Mouse (Mus musculus) thymus, postnatal 14 days (tissue): ENCODE data around the gene Slc22a21.
"Not testable (repeated sequence)": the region's sequence is repeated elsewhere in the genome, so short reads cannot be mapped to it uniquely, and the experiment has no call there.

Source experiments
- DNase-seq: peaks from one replicate; pipeline ENCODE4 v3.0.0; 2021

Gene Slc22a21

DNA sequence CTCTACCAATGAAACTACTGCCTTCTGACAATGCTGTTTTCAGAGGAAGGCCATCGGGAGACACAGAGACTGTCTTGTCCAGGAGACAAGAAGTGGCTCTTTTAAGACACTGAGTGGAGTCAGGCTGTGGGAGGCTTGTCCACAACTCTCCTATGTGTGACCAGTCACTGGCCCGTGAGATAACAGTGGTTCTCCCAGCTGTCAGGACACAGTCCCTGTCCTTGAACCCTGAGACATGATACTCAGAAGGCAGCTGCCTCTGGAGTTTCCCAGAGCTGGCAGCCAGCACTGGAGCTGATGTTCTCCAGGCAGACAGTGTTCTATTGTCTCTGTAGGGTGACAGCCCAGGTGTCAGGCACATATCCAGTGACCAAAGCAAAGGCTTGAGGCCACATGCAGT is 17.5 kb upstream of the Slc22a21 start:
- DNase-seq = no peak

DNA sequence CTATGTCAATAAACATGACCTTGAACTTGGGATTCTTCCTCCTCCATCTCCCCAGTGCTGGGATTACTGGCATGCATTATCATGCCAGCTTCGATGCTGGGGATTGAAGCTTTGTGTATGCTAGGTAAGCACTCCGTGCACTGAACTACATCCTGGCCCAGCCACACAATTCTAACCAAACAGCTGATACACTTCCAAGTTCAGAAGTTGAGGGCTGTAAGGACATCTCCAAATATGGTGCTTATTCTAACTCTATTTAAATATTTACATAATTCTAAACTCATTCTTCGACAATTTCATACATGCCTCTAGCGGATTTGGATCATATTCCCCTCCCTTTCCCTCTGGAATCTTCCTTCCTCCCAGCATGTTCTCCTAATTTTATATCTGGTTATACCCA is 12.1 kb upstream of the Slc22a21 start:
- DNase-seq = no peak

DNA sequence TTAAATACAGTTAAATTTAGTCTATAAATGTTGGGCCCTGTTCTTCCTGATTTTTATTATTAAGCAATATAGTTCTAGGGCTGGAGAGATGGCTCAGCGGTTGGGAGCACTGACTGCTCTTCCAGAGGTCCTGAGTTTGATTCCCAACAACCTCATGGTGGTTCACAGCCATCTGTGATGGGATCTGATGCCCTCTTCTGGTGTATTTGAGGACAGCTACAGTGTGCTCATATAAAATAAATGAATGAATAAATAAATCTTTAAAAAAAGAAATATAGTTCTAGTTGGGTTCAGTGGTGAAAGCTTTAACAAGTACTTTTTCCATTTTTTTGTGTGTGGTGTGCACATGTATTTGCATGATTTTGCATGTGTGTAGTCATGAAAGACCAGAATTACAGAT is 9.1 kb upstream of the Slc22a21 start:
- no peak for DNase-seq

DNA sequence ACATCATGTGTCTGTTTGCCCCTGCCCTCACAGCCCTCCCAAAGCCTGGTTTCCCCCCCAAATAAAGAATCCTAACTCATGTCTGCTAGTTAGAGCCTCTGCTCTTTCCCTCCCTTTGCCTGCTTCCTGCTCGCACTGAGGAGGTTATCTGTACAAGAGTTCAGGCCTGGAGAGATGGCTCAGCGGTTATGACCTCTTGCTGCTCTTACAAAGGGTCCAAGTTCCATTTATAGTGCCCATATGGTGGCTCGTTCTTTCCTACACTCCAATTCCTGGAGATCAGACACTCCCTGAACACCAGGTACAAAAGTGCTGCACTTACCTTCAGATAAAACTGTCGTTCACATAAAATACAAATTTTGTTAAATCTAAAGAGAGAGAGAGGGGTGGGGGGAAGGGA is 7.9 kb upstream of the Slc22a21 start:
- DNase-seq = no peak

DNA sequence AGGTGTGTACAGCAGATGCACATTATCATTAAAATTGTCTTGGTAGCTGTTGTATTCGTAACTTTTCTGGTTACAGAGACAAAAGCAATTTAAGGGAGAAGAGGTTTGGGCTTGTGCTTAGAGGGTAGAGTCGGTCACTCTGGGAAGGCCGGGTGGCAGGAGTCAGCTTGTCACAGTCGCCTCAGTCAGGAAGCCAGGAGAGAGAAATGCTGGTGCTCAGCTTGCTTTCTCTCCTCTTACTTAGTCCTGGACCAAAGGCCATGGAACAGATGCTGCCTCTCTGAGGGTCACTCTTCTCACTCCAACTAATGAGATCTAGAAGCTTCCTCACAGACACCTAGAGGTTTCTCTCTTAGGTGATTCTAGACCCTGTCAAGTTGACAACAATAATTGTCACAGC is 1.3 kb upstream of the Slc22a21 start:
- DNase-seq = no peak

DNA sequence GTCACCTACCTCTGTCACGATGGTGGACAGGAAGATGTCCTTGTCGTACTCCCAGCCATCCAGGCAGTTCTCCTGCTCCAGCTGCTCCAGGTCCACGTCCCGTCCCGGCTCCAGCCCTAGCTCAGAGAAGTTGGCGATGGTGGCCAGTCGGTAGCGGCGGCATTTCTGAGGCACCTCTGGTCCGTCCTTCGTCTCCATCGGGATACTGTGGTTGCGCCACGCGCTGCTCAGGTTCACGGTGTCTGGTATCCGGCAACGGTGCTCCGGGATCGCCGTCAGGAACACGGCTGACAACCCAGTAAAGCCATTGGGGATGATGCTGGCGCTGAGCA is 710 bp downstream of the Slc22a21 start:
- DNase-seq = not testable (repeated sequence)

DNA sequence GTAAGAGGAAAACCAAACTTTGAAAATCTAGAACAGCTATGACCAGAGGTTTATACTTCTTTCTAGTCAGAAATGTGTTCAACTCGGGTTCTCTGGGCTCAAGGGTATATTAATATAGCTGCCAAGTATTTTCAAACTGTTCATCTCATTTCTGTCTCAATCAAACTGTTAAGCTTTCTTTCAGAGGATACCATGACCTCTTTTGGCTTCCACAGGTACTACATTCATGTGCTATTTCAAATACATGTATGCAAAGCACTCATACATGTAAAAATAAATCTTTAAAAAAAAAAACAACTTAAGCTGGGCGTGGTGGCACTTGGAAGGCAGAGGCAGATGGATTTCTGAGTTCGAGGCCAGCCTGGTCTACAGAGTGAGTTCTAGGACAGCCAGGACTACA is 2.5 kb downstream of the Slc22a21 start:
- DNase-seq = no peak

DNA sequence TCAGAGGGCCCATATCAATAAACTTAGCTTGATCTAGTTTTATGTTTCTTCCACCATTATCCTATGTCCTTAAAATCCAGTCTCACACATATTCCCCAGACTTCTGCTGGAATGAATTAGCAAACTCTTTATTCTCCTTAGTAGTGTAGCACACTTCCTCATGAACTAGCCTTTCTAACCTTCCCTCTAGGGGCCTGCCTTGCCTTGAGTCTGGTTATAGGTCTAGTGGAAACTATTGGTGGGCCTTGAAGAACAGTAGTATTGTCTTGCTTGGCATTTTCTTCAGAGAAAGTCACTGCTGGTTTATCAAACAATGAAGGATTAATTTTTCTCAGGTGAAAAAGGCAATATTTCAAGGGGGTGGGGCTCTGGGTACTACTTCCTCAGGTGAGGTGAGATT is 4.6 kb downstream of the Slc22a21 start:
- no peak for DNase-seq

DNA sequence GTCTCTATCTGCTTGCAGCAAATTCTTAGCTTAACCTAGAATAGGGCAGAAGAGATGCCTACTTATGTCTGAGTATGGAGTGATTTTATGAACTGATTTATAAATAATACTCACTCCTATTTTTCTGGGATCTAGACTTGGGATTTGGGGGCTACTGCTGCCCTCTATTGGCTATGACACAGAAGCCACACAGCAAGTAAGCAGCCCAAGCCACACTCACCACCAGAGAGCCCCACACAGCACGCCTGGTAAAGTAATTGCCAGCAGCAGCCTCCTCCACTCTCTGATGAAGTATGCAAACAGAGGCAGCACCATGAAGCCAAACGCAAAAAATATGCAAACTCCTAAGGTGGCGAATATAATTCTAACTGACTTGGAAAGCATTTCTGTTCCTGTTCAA is 21.1 kb downstream of the Slc22a21 start:
- no peak for DNase-seq

DNA sequence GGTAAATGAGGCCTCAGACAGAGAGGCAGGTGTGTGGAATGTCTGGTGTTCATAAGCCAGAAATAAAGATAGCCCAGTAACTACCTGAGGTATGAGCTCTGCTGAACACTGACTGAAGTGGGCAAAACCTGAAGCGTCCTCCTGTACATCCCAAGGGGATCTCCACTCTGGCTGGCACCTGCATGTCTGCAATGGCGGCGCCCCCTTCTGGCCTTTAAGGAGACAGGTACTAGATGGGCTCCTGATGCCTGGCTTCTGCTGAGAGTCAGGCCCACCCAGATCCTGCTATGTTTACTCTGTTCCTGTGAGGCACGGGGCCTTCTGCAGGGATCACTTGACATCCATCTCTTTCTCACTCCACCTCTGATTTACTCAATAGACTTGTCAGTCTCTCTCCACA is 22.0 kb downstream of the Slc22a21 start:
- DNase-seq = peak; percentile 57

DNA sequence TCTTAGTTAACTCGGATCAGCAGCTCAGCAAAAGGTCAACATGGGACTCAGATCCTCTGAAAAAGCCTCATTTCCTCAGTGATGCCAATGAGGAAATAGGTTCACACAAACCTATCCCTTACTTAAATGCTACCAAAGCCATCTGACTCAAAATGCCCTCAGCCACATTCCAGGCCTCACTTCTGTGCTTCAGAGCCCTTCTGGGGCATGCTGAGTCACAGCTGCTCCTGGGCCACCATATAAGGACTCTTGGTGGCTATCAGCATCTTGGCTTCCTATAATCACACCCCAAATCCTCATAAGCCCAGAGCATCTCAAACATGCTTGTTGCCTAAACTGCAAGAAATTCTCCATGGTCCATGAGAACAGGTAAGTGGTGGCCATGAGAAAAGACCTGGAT is 23.5 kb downstream of the Slc22a21 start:
- DNase-seq = no peak

DNA sequence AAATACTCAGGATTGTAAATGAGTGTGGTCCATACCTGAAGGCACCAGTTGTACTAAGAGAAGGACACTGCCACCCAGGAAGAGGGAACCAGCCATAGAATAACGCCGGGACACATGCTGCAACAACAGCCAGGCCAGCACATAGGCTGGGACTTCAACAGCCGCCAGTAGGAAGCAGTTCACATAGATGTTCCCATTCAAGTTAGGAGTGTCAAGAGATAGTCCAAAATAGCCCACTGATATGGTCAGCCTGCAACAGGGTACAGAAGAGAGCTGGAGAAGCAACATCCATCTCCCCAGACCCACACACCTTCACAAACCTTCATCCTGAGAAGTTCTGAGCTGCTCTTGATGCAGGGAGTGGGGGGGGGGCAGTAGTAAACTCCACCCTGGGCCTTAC is 25.5 kb downstream of the Slc22a21 start:
- DNase-seq = no peak

DNA sequence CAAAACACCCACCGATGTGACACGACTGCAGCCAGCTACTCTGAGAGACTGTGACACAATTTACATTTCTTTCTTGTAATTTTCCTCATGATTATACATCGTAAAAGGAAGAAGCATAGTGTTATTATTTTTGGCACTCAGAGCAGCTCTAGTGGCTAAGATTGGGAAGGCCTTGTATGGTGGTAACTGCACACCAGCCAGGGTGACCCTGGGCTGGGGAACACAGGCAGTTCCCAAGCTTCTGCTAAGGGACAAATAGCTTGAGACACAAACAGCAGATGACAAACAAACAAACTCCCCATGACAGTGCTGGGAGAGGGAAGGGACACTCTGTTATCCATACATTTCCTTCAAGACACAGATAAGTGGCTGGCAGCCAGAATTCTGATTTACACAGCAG is 30.0 kb downstream of the Slc22a21 start:
- not testable (repeated sequence) for DNase-seq

DNA sequence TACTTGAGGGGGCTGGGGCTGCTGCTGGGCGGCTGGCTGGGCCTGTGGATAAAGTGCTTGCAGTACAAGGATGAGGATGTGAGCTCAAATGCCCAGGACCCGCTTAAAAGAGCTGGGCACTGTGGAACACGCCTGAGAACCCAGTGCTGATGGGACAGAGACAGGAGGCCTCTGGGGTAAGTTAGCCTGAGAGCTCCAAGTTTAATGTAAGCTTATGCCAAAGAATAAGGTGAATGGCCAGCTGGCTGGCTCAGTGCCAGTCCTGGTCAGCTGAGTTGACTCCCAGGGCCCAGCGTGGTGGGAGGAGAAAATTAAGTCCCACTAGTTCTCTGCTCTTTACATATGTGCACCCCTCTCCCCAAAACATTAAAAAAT is 48.2 kb downstream of the Slc22a21 start:
- DNase-seq = not testable (repeated sequence)

DNA sequence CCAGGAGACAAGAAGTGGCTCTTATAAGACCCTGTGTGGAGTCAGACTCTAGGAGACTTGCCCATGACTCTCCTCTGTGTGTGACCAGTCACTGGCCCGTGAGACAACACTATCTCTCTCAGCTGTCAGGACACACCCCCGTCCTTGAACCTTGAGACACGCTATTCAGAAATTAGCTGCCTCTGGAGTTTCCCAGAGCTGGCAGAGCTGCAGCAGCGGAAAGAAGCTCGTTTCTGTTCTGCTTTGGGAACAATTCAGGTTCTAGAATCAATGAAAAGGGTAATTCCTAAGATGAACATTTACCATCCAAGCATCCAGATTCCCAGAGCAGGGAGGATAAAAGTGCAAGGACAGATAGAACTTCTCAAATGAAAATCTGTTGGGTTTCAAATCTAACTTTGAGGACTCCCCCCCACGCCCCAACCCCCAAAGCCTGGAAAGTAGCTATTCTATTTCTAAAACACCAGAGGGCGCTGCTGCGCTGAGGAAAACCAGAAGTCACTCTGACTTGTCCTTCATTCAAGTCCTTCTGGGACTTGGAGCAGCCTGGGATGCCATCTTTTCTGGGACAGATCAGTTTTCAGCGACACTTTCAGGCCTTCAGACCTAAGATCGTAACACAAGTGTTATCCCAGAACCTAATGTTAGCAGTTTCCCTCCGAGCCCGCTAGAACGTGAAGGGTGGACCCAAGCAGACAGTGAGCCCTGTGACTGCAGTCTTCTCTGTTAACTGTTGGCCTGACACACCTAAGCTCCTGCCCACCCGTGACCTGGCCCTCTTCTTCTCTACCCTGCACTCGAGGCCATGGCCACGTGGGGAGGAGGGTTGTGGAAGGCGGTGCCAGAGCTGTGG is 48.8 kb downstream of the Slc22a21 start:
- DNase-seq = peak; percentile 46

DNA sequence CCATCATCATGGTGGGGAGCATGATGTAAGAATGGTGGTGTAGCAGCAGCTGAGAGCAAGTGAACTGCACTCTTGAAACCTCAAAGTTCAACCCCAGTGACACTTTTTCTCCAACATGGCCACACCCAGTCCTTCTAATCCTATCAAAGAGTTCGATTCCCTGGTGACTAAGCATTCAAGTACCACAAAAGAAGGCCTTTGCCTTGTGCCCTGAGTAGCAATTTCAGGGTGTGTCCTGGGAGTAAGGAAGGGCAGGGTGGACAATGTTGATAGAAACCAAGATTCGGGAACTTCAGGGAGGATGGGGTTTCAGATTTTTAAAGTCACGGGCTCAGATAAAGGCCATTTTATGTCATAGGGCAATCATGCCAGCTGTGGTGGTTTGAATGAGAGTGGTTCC is 50.4 kb downstream of the Slc22a21 start:
- no peak for DNase-seq

DNA sequence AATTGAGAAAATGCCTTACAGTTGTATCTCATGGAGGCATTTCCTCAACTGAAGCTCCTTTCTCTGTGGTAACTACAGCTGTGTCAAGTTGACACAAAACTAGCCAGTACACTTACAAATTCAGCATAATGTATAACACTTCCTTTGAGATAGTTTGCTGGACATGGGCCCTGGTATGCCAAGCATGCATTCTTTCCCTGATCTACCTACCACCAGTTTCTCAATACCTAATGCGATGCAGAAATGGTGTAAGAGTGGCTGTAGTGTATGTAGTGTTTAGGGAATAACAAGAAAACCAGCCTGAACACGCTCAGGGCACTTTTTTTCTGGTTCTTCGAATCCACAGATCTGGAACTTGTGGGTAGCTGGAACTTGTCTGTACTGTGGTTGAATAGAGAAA is 51.5 kb downstream of the Slc22a21 start:
- no peak for DNase-seq

DNA sequence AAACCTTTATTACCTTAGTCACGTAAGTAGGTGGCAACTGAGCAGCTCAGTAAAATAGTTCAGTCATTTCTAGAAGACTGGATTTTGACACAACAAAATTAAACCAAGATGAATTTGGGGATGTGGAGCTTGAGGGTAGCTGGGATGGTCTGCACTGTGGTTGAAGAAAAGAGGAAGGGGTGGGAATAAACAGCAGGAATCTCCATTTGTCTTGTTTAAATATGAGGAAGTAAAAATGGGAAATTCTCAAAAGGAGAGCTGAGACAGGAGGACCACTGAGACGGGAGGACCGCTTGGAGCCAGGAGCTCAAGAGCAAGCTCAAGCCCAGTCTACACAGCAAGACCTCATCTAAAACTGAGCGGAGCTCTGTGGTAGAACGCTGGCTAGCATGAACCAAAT is 53.8 kb downstream of the Slc22a21 start:
- DNase-seq = no peak

DNA sequence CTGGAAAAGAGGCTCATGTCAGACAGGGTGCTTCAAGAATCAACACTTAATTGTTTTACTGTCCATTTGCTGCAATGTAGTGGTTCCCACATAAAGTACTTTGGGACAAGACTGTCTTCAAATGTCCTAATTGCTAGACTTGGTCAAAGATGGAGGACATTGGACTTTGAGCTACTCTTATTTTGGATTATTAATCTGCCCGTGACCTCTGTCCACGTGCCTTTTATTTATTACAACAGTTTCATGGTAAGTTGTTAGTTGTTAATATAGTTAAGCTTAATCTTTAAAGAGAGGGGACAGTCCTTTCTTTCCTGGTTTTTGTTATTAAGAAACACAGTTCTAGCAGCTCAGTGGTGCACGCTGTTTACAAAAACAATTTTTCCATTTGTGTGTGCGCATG is 61.3 kb downstream of the Slc22a21 start:
- no peak for DNase-seq

DNA sequence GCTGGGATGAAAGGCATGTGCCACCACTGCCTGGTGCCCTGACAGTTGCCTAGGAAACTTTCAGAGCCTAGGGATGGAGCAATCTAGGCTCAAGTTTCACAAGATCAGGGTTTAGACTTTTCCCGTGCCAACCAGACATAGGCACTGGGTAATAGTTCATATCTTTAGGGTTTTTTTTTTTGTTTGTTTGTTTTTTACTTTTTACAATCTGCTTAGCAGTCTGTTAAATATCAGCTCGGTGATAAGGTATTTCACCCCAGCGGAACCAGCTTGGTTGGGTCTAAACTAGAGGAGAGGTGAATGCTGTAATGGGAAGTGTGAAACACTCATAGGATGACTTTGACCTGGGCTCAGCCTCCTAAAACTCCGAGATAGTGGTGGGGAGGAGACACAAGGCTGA is 69.1 kb downstream of the Slc22a21 start:
- no peak for DNase-seq

DNA sequence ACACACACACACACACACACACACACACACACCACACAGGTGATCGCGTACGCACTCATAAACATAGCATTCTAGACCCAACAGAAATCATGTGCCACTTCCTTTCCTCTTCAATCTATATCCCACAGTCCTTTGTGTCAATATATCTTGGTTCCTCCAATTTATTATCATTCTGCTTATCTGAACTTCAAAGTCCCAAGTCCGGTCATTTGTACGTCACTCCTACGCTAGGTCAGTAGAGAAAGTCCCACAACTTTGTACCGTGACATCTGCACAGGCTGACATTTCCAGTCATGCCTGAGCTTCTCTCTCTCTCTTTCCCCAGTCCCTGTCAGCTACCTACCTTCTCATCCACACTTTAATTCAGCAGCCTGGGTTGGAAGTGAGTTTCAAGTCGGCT is 71.4 kb downstream of the Slc22a21 start:
- DNase-seq = no peak

DNA sequence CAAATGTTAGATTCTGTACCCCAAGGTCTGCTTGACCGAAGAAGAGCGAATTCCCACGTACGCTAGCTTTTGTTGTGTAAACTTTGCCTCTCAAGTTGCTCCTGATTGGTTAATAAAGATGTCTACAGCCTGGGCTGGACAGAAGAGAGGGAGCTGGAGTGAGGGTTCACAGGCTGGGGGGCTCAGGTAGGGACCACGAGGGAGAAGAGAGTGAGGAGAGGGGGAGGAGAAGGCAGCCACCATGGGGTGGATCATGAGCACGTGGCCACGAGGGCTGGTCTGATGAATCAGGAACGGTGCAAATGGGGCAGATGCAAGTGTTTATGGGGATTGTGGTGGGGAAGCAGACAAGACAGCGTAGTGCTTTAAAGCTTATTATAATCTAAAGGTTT is 75.6 kb downstream of the Slc22a21 start:
- no peak for DNase-seq

DNA sequence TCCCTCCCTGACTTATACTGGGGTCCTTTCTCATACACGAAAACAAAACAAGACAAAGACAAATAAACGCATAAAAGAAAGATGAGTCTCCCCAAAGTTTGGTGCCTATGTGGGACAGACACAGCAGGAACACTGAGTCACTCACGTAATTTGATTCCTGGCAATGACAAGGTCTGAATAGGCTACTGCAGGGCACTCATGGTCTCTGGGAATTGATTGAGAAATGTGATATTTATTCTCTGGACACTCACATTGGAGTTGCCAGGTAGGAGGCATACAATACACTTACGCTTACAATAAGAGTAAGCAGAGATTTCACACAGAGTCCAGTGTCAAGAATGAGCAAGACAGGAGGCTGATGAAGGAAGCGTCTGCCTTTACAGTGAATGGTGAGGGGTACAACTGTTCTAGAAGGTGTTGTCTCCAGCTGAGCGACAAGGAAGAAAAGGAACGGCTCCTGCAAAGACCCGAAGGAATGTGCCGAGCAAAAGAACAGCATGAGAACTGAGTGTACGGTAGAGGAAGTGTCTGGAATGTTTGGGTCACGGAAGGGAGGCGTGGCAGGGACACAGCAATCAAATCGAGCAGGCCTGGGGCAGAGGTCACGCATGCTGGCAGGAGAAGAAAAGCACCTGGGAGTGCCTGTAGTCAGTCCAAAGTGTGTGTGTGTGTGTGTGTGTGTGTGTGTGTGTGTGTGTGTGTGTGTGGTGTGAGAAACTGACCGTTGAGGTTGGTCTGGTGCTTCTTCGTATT is 76.2 kb downstream of the Slc22a21 start:
- no peak for DNase-seq

DNA sequence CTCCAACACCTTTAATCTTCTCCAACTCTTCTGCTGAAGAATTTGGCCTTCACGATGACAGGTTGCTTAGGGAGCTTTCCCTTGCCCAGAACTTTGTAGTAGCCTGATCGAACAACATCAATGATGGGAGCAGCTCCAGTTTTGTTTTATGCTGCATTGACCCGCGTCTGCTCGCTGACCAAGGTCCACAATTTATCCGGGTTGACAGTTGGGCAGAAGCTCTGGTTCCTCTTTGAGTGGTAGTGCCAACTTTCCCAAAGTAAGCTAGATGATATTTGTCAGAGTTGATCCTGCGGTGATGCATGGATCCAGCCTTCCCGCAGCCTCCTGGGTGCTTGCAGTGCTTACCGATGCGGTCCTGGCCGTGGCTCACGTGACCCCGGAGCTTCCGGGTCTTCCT is 77.4 kb downstream of the Slc22a21 start:
- no peak for DNase-seq

DNA sequence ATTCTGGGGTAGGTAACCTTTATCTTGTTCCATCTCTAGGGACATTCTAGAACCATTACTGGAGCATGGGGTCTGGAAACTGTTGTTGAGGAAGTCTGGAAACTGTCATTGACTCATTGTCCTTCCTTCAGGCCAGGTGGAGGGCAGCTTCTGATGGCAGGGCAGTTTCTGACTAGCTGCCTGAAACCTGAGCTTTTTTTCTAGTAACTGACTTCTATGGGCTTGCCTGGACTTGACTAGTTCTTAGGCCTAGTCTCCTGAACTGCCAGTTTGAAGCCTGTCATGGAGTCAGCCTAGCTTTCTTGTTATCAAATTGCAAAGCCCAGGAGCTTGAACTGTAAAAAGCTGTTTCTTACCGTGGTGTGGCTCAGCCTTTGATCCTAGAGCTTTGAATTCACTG is 79.1 kb downstream of the Slc22a21 start:
- no peak for DNase-seq
